Mouse (Mus musculus) thymus, postnatal 14 days (tissue): ENCODE data around the gene Ncoa3.
"Not testable (repeated sequence)": the region's sequence is repeated elsewhere in the genome, so short reads cannot be mapped to it uniquely, and the experiment has no call there.

Source experiments
- DNase-seq: peaks from one replicate; pipeline ENCODE4 v3.0.0; 2021

Ncoa3 gene

DNA sequence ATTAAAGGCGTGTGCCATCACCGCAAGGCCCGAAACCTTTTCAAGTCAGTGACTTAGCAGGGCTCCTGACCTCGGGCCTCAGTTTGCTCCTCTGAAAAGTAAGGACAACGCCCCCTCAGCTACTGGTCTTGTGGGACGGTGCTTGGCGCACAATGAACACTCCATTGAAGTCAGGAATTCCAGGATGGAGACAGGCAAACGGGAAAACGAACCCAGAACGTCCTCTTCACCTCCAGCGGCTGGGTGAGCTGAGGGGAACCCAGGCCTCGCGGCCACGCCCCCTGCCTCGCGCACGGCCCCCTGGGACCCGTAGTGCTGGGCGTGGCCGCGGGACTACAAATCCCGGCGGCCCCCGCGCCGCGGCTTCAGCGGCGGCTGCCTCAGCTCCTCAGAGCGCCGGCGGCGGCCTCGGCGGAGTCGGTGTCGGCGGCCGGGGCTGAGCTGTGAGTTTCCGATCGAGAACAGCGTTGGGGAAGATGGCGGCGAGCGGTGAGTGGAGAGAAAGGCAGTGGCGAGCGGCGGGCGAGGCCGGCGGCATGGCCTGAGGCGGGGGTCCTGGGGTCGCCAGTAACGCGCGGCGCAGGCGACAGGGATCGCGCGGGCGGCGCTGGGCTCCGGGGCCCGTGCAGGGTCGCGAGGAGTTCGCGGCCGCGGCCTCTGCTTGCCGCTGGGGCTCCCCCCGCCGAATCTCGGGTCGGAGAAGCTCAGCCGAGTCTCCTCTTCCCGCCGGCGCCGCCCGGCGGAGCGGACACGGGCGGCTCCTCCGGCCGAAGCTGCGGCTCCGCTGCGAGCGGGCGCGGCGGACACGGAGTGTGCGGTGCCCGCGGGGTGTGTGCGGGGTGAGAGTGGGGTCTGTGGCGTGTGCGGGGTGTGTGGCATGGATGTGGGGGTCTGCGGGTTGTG, at the start of gene Ncoa3:
Gene Ncoa3, plus strand, starts transcription at position 367 of the 903 bp plus-strand sequence.
- DNase-seq = peak; percentile 97

GRCm38 (mm10) chr2:165943113-165943512, 49.3 kb upstream of the Ncoa3 start:
- DNase-seq = no peak

- DNase-seq = no peak
Measured at GRCm38 (mm10) chr2:165944576-165945351, 47.7 kb upstream of the Ncoa3 start.

GRCm38 (mm10) chr2:165946046-165946564, 46.3 kb upstream of the Ncoa3 start:
- DNase-seq = no peak

GRCm38 (mm10) chr2:165948007-165948406, 44.4 kb upstream of the Ncoa3 start:
- no peak for DNase-seq

- not testable (repeated sequence) for DNase-seq
Measured at GRCm38 (mm10) chr2:165948785-165949184, 43.7 kb upstream of the Ncoa3 start.

GRCm38 (mm10) chr2:165949719-165950118, 42.7 kb upstream of the Ncoa3 start:
- DNase-seq = peak; percentile 81

- peak; percentile 75 for DNase-seq
Measured at GRCm38 (mm10) chr2:165951432-165952068, 40.9 kb upstream of the Ncoa3 start.

DNA sequence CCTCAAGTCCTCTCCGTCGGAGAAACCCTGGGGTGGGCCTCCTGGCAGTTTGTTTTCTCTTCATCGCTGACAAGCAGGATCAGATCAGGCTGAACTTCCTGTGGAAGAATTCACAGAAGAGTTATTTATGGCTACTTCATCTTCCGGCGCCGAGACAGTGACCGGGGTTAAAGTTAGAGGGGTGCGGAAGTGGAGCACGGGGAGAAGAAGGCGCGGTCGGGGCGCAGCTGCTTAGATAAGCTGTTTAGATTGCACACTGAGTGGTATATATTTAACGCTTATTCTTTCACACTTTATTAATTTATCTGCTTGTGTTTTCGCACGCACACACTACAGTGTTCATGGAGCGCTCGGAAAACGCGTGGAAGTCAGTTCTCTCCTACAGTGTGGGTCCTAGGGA, 37.6 kb upstream of the Ncoa3 start:
- DNase-seq = peak; percentile 89

DNA sequence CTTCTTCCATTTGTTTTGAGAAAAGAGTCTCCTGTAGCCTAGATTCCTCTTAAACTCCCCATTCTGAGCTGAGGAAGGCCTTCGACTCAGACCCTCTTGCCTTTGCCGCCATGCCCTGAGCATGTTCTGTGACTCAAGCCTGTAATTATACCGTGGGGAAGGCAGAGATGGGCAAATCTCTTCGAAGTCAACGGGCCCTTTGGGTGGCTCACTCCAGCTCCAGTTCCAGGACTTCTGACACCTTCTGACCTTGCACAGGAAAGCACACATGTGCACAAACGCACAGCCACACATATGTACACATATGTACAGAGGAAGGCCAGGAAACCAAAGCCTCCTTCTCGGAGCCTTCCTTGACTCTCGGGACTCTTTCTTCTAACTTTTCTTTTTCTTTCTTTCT, 37.0 kb upstream of the Ncoa3 start:
- peak; percentile 38 for DNase-seq

- DNase-seq = peak; percentile 55
Measured at GRCm38 (mm10) chr2:165956096-165956740, 36.2 kb upstream of the Ncoa3 start.

- peak; percentile 23 for DNase-seq
Measured at GRCm38 (mm10) chr2:165957257-165957828, 35.1 kb upstream of the Ncoa3 start.

DNA sequence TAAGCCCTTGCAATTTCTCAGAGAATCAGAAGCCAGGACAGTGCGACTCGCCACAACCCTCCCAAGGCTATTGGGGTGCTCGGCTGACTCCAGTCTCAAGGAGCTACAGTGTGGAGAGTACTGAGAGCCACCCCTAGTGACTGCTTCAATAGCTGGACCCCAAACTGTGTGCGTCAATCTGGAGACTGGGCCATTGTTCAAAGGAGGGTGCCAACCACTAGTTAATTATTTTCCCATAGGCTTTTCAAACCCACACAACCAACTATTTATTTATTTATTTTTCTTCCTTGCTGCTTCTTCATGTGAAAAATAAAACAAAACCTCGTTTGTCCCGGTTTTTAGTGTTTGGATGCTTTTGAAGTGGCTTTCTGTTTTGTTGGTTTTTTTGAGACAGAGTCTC, 33.9 kb upstream of the Ncoa3 start:
- DNase-seq = no peak

DNA sequence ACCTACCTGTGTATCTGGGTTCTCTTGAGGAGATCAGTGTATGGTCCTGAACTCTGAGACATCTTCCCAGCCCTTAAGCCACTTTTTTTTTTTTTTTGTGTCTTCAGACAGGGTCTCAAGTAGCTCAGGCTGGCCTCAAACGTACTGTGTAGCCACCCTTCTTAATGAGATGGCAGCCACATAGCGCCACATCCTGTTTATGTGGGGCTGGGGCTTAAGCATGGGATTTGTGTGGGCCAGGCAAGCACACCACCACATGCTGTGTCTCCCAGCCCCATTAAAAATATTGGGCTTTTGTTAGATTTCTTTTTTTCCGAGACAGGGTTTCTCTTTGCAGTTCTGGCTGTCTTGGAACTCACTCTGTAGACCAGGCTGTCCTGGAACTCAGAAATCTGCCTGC, 31.7 kb upstream of the Ncoa3 start:
- no peak for DNase-seq

GRCm38 (mm10) chr2:165962824-165963223, 29.6 kb upstream of the Ncoa3 start:
- no peak for DNase-seq

GRCm38 (mm10) chr2:165964121-165964520, 28.3 kb upstream of the Ncoa3 start:
- no peak for DNase-seq

DNA sequence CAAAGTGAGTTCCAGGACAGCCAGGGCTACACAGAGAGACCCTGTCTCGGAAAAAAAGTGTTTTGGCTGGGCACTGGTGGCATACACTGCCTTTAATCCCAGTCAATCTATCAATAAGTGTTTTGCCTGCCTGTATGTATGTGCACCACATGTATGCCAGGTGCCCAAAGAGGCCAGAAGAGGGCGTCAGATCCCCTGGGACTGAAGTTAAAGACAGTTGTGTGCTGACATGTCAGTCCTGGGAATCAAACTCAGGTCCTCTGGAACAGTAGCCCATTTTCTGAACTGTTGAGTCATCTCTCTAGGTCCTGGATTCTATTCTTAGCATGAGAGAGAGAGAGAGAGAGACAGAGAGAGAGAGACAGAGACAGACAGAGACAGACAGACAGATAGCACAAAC, 25.4 kb upstream of the Ncoa3 start:
- no peak for DNase-seq

- no peak for DNase-seq
Measured at GRCm38 (mm10) chr2:165967823-165968555, 24.4 kb upstream of the Ncoa3 start.

DNA sequence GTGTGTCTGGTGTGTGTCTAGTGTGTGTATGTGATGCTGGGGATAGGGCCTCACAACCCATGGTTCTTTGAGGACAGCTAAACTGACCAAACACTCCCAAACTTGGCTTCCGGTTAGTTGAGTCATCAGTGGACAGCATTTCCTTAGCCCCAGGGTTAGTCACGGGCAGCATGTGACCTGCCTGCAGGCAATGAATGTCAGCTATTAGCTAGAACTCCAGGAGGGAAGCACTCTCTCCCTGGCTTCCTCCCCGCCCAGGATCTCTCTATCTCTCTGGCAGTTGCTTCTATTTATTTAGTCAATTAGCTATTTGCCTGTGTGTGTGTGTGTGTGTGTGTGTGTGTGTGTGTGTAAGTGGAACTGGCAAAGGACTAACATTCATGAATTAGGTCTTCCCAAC, 23.6 kb upstream of the Ncoa3 start:
- DNase-seq = no peak

GRCm38 (mm10) chr2:165969391-165969790, 23.0 kb upstream of the Ncoa3 start:
- DNase-seq = no peak

DNA sequence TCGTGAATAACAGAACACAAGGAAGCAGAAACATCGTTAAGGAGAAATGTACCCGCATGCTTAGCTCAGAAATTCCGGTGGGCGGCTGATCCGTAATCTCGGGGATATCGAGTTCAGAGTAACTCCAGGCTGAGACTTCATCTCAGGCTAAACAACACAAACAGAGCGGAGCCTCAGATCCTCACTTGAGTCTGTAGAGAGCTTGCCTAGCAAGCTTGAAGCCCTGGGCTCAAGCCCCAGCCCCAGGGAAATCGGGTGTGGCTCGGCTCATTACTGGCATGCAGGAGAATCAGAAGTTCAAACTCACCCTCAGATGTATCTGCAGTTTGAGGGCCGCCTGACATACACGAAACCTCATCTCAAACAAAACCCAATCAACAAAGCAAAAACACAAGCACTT, 22.5 kb upstream of the Ncoa3 start:
- DNase-seq = no peak

DNA sequence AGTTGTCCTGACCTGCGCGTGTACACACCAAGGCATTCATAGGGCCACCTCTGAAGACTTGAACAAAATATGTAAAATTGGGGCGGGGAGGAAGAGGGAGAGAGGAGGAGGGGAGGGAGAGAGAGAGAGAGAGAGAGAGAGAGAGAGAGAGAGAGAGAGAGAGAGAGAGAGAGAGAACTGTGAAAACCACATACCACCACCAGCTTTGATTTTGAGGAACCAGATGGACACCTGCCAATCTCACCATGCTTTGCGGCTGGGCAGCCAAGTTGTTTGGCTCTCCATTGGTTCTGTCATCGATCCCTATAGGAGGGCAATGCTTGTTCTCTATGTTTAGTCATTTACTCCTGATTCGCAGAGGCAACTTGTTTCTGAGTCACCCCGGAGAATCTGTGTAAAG, 21.7 kb upstream of the Ncoa3 start:
- DNase-seq = no peak
